Mouse (Mus musculus) forelimb bud, embryonic 11.5 days (tissue): ENCODE results near the gene Epha4.

Experiments
- DNase-seq: peaks from one replicate; pipeline ENCODE4 v3.0.0-alpha.2; 2012; ENCODE audit warnings: low read depth, low spot score

The Epha4 gene

DNA sequence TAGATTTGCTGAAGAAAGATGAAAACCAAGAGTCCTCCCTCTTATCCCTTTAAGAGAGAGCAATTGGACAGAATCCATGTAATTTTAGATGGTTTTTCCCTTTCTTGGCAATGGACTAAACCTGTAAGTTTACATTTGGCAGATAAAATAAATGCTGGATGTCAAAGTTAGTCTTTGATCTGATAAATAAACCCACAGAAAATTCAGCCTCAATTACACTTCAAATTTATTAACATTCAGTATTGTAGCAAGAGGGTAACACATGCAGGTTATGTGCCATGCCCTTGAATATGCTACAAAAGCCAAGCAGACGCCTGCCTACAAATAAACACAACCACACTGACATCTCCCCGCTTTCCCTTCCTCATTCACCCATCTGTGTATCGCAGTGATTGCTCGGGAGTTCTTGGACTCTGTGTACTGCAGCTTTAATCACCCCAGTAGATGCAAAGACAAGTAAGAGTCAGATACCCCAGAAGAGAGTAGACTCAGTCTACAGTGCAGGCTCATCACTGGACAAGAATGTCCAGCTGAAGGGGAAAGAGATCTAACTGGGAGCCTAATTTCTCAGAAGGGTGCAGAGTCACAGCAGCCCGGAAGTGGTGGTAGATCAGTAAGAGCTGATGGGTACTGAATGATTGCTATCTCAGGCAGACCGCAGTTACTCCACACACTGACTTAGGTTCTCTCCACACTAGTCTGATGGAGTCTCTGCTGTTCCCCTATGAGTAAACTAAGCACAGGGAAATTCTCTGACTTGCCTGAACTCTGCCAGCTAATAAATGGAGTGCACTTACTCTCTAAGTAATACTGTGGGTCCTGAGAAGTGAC lies 29.9 kb downstream of the Epha4 start:
- DNase-seq: no peak

DNA sequence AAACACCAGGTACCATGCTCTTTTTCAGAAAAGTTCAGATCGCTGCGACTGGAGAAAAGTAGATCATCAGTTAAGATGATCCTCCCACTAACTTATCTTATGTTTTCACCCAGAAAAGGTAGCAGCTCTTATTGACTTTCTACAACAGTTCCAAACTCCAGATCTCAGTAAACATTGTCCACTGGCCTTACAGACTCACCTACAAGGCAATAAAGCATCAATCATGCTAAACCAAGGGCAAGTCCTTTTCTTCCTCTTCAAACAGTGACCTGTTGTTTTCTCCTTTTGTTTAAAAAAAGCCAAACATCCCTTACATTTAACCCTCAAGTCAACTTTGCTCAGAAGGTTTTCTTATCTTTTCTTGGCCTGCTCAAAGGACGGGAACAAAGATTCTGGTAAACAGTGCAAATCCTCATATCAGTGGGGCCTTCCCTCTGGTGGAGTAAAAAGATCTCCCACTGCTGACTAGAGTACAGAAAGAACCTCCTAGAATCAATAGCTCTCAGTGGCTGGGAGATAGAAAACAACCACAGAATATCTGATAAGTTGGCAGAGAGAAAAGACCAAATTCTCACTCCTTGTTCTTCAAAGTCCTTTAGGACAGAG lies 39.0 kb downstream of the Epha4 start:
- no peak for DNase-seq

DNA sequence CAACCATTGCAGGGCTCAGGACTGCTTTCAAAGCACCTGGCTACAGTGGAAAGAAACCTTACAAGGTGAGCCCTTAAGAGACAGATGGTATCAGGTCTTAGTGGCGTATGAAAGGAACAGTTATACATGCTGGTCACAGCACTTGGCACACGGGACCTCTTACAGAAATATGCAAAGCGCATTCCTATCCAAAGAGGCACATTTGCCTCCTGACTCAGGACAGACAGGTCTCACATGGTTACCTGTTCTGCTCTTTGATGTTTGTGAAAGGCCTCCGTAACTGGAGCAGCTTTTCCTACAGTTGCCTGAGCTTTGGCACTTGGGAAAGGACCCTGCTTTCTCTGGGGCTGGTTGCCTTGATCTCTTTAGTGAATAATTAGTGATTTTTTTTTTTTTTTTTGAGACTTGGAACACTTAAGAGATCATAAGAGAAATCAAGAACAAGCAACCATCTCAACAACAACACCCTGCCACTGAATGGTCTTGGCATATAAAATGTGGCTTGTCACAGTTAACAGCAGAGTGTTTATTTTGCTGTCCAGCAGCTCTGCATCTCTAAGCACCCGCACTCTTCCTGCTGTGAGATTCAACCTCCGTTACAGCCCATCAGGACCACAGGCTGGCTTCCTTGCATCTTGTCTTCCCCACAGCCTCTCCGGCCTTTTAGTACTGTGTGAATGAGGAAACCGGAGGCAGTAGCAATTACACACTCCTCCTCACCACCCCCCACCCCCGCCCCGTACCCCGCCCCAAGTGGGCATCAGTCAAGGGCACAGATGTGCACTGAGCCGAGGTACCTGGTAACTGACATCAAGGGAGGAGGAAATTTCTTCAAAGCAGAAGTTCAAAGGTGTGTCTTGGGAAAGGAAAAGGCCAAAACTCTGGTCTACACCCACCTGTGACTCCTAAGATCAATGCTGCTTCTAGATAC lies 41.2 kb downstream of the Epha4 start:
- DNase-seq: no peak

DNA sequence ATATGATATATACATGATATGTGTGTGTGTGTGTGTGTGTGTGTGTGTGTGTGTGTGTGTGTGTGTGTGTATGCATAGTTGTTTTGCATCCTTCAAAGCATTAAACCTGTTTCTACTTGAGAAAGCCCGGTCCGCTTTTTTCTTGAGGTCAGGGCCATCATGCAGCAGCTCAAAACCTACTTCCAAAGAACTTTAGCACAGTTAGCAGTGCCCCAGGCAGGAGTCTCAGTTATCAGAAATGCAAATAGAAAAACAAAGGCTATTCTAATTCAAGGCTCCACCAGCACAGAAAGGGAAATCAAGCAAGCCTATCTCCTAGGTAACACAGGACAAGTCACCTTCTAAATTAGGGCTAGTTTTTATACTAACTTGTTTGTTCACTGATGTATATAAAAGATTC lies 42.3 kb downstream of the Epha4 start:
- no peak for DNase-seq

DNA sequence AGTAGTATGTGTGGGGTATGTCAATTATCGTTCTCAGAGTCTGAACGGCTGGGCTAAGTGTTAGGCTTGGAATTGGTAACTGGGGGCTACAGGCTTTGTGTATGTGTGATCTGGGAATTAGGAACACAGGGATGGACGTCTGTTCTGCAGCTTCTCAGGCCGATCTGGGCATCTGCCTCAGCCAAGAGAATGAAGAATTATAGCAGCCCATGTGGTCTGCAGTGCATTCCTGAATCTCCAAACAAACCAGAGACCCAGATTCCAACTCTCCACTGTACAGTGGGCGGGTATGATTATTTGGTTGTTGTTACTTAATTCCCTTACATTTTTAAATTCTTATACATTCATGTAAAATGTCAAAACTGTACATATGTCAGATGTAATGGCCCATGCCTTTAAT lies 43.4 kb downstream of the Epha4 start:
- no peak for DNase-seq

DNA sequence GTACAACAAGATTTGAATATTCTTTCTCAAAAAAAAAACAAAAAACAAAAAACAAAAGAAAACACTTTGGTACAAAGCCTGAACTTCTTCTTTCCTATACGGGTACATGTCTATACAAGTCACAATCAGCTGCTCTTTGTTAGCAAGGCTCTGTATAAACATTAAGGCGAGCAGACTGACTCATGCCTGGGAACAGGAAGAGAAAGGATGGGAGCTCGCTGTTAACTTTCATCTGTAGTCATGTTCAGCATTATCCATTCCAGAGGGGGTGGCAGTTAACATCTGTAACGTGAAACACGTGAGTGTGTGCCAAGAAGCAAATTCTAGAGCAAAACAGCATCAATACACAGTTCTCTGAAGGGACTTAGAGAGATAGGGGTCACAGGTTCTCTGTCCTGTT lies 43.9 kb downstream of the Epha4 start:
- DNase-seq: no peak

DNA sequence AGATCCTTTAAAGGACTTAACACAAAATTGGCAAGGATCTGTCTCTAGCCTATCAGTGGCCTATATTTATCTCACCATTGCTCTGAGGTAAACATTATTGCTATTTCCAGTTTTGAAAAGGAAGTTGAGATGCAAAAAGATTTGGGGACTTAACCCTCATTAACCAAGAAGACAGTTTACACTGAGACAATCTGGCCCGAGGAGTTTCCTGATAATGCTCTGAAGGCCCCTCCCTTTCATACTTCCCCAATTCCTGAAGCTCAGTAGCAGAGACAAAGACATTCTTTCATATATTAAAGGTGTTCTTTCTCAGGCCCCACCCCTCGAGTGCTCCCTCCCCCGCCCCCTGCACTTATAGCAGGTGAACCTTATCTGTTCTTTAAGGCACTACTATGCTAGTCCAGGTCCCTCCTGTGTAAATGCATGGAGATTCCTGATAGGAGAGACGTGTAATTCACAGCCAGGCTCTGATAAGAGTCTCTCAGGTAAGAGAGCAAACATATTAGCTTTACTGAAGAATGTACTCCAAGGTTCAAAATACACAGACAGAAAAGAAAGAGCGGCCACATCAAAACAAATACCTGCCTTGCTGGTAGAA lies 46.1 kb downstream of the Epha4 start:
- DNase-seq: no peak

DNA sequence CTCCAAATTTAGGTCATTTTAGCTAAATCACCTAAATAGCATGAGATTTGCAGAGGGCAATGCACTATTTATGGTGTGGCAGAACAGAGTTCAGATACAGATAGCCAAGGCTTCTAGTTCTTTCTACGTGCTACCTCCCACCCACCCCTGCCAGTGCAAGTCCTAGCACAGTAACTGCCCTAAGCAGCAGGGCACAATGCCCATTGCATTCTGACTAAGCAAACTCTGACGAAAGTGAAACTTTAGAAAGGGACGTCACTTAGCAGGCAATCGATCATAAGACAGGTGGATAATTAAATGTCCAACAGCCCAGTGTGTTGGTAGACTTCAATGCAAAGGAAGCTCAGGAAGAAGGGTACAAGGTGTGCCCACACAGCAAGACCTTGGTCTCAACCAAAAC lies 49.4 kb downstream of the Epha4 start:
- DNase-seq: no peak

DNA sequence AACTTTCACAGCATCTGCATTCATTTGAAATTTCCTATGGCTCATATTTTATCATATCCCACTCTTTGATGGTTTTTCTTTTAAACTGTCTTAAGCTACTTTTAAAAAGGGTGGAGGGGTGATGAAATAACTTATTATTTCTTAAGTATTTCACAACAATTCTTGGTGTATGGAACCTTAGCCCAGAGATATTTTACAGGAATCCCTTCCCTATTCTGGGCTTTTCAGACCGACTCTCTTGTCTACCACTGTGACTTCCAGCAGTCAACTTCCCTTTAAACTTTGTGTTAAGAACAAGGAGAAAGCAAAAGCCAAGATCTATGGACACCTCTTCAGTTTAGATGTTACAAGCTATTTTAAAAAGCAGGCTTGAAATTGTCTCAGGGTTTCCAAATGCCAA lies 50.8 kb downstream of the Epha4 start:
- no peak for DNase-seq

DNA sequence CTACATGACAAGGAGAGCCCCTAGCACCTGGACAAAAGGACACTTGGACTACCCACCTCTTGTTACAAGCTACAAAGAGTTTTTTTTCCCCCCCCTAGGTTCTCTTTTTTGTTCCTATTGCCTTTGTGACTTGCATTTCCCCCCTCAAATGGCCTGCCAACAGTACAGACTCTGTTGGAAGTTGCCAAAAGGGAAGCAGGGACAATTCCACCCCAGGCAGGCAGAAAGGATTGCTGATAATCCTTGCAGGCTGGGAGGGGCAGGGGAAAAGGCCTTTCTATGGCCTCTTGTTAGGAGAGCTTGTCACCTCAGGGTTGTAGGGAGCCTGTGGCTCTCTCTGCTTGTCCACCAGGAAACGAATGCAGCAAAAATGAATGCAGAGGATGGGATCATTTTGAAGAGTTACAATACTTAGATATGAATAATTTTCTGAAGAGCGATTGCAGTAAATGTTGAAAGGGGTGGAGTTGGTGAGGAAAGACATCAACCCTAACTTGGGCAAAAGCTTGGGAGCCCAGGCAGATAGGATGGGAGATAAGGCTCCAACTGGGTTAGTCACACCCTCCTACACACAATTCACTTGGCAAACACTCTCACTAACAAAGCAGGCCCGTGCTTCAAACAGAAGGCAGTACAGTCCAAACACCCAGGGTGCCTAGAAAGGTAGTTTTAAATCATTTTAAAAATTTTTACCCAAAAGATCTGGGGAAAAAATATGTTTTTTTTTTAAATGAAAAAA lies 52.8 kb downstream of the Epha4 start:
- no peak for DNase-seq

DNA sequence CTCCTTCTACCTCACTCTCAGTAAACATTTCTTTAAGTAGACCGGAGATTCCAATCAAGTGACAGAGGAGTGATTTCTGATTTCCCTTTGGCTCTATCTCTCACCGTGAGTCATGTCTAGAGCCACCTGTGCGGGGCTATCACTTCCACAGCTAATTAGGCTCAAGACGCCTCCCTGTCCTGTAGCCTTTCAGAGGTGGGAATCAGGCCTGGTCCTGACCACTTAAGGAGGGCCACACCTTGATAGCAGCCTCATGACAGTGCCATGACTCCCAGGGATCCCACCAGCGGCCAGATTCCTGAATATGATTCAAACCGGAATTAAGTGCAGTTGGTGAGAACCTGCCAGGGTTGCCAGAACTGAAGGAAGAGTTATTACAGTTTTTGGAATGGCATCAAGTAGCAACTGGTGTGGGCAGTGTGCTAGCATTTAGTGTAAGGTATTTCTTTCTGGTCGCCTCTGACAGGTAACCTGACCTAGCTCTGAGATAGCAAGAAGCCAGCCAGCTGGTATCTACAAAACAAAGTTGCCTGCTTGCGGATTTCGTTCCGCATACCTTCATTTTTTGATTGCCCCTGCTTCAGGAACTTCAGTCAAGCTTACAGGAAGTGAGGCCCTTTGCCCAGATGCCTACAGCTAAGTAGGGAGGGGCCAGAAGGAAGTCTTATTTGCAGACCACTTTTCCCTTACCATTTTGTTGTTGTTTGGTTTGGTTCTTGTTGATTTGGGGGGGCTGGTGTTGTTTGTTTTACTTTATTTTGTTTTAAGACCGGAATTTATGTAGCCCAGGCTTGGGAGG lies 53.9 kb downstream of the Epha4 start:
- no peak for DNase-seq

DNA sequence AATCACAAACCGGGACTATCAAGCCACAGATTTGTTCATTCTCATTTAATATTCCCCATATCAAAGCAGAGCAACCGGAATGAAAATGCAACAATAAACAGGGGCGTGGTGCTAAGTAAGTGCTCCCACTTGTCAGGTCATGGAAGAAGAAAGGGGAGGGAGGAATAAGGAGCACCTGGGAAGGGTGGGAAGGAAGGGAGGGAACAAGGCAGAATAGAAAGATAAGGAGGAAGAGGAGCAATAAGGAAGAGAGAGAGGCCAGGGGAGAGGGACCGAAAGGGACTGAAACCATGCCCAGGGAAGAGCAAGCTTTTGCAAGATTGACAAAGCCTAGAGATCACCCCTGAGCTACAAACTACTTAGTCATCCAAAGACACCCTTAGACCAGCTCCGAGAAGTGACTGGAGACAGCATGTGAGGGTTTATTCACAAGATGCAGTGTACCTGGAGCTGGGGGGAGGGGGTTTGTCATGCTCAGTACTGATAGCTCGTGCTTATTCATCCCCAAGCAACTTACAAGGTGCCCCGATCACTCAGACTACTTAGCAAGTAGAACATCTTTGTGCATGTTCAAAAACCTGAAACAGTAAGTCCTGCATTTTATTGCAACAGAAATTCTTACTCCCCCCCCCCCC lies 56.0 kb downstream of the Epha4 start:
- no peak for DNase-seq

DNA sequence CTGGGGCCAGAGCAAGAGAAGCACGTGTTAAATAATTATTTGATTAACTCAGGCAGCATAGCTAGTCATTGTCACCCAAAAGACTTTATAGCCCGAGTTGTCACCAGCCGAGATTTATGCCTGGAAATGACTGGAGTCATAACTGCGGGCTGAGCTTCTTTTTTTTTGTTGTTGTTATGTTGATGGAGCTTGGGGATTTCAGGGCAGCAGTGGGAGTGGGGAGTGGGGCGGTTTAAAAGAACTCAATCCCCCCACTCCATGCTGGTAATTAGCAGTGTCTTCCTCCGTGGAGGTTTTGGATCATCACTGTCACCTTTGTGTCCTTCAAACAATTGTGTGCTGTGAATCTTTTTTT lies 57.5 kb downstream of the Epha4 start:
- no peak for DNase-seq

DNA sequence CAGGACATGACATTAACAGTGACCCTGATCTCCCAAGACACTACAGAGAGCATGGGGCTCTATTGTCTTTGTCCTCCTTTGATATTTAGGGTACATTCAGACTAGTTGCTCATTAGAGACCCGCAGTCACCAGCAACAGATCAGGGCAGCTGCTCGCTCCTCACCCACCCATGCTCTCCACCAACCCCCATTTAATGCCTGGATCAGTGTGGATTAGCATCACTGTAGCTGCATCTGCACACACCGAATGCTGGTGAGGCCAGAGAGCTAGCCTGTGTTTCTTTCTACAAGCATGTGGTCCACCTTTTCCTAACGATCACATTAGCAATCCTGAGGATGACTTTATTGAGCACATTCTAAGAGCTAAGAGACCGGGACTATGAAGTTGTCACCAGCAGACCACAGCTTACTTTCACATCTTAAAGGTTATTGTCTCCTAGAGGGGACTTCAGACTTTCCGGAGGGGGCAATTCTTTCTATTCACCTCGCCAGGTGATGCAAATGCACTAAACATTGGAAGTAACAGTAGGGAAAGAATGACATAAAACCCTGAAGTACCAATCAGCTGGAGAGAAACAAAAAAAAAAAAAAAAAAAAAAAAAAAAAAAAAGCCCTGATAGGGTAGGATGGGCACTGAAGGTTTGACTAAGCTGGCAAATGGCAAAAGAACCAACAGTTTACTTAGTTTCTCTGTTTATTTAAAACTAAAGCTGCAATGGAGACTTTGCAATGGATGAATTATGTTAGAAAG lies 58.0 kb downstream of the Epha4 start:
- no peak for DNase-seq

DNA sequence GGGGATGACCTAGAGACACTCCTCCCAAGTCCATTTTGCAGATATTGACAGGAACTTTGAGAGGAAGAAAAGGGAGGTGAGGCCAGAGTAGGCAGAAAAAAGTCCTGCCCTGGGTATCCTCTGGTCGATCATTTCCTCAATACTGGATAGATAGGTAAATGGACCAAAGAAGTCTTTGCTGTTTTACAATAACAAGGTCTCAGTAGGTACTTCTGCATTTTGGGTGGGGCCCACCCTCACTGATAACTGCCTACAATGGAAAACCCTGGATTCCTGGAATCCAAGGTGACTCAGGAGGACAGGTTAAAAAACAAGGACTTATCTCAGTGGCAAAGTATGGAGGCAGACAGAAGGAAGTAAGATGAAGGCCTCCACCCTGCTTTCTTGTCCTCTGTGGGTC lies 61.1 kb downstream of the Epha4 start:
- no peak for DNase-seq

DNA sequence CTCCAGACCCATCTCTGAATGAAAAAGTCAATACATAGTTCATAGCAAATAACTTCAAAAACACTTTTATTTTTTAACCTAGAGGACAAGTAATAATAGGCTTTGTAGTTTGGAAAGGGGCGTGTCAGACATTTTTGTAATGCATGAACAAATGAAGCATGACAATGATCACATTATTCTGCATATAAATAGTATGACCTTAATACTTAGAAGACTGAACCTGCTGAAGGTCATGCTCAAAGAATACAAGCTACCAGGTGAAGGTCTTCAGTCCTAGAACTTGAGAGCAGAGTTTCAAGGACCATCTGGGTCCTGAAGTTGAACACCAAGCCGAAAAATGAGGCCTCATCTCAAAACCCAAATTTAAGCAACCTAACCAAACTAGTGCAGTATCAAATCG lies 62.2 kb downstream of the Epha4 start:
- DNase-seq: no peak

DNA sequence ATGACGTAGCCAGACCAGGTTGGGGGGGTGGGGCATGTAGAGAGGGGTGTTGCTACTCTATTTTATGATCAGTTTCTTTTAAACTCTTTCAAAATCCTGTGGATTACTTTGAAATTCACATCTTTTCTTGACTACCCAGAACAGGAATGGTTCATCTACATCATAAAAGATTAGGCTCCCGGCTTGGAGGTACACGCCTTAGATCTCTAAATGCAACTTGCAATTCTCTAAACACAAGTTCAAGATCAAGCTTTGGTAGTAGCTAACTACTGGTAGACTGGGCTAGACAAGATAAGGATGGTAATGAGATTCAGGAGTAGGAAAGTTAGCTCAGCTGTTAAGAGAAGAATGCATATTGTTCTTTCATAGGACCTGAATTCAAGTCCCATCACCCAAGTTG lies 63.3 kb downstream of the Epha4 start:
- no peak for DNase-seq

DNA sequence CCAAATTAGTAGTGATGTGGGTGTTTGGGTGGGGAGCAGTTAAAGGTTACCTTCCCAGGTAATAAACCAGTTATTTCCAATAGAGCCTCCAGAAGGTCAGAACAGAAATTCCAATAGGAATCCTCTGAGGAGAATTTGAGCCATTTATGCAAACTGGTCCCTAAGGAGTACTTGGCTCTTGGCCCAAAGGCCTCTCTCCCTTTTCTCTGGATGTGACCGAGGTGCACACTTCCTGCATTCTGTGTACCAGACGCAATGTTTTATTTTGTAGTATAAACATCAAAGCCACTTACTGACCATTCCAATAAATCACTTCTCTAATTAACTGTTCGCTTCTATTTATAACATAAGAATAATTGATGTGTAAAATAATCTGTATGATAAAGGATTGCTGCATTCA lies 64.7 kb downstream of the Epha4 start:
- DNase-seq: no peak

DNA sequence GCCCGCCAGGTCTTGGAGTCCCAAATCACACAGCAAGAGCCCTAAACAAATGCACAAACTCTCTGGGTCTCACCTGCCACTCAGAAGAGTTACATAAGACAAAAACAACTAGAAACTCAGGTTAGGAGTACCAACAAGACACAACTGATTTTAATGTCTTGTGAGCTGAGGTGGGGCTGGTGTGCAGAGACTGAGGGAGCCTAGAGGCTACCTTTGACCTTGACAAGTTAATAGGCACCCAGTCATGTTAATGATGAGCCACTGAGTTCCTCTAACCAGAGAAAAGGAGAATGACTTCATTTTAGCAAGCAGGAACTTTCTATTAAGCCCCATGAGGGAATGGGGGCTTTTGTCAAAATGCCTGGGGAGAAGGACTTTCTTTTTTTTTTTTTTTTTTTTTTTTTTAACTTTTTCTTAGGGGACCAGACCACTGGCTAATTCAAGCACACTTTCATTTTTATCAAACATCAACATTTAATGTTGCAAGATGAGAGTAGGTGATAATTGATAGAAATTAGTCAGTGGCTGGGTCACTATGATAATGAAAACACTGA lies 67.8 kb downstream of the Epha4 start:
- DNase-seq: no peak
